Mouse (Mus musculus) midbrain, embryonic 15.5 days (tissue): ENCODE results near the gene Trp53bp1. TPM values are rescaled to one million over a fixed set of nuclear protein-coding genes. Genes with fewer than 3 reads are reported as not detected.

ENCODE experiments used
- ATAC-seq: fragments of 200-750 bp; cut with Nextera tagmentation; replicated peaks from 2 replicates; pipeline ENCODE4 v1.8.0; 2017; ENCODE audit warnings: moderate TSS enrichment
- H3K27ac ChIP-seq: fragments of 300-500 bp; sonication (generic); 2 replicates; pipeline ENCODE4 v1.5.1; 2015; ENCODE audit warnings: mild to moderate bottlenecking, inconsistent platforms
- H3K27me3 ChIP-seq: fragments of 300-500 bp; sonication (generic); replicated peaks from 2 replicates; pipeline ENCODE4 v1.6.1; 2015; ENCODE audit warnings: inconsistent platforms
- H3K36me3 ChIP-seq: fragments of 300-500 bp; sonication (generic); replicated peaks from 2 replicates; pipeline ENCODE4 v1.6.1; 2015; ENCODE audit warnings: inconsistent platforms
- H3K4me1 ChIP-seq: fragments of 300-500 bp; sonication (generic); 2 replicates; pipeline ENCODE4 v1.6.1; 2015; ENCODE audit warnings: inconsistent platforms
- H3K4me2 ChIP-seq: fragments of 300-500 bp; sonication (generic); 2 replicates; pipeline ENCODE4 v1.6.1; 2015; ENCODE audit warnings: inconsistent platforms, mild to moderate bottlenecking, moderate library complexity
- H3K4me3 ChIP-seq: fragments of 300-500 bp; sonication (generic); 2 replicates; pipeline ENCODE4 v1.5.1; 2015; ENCODE audit warnings: mild to moderate bottlenecking, inconsistent platforms
- H3K9ac ChIP-seq: fragments of 300-500 bp; sonication (generic); 2 replicates; pipeline ENCODE4 v1.6.1; 2015; ENCODE audit warnings: mild to moderate bottlenecking, inconsistent platforms
- H3K9me3 ChIP-seq: fragments of 300-500 bp; sonication (generic); 2 replicates; pipeline ENCODE4 v1.6.1; 2016; ENCODE audit warnings: inconsistent platforms
- WGBS: fragments of 180-500 bp; shearing (Covaris S2); methylation state at CpG from one replicate; pipeline ENCODE4 v1.1.7; 2015; ENCODE audit warnings: mixed read lengths; 5-methylcytosine and 5-hydroxymethylcytosine counted together
- polyA plus RNA-seq: library from polyadenylated mRNA; unstranded; fragments of >200 nt; fragmentation: Nextera tagmentation; extraction: Ambion mirVana; gene quantifications from 2 replicates; pipeline ENCODE4 v1.2.1, GENCODE M21; 2015

Trp53bp1 gene
- polyA plus RNA-seq, 1 experiment from 2014 or later, result 214 TPM

DNA sequence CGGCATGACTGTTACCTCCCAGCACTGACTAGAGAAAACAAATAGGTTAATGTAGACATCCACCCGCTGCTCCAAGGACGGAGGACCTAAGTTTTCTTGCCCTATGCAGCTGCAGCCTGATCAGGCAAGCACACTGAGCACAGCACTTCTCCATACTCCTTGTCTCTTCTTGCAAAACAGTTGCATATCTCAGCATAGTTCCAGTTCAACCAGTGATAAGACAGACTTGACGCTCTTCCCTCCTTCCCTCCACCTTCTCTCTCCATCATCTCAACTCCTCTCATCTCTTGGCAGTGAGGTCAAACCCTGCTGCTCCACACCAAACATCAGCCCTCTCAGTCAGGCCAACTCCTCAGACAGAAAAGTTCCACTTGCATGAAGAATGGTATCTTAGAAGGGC, 43.1 kb downstream of the Trp53bp1 start:
- Histone ChIP-seq H3K27me3 (no peaks in the 10 kb centered on the region), H3K9ac (no peak overlapping the region), H3K36me3 (peaks cover 47% of the 10 kb centered on the region), H3K9me3 (no peaks in the 10 kb centered on the region), H3K4me2 (no peak overlapping the region), H3K27ac (no peak overlapping the region), H3K4me3 (no peak overlapping the region), H3K4me1 (no peaks in the 10 kb centered on the region)
- ATAC-seq, result no peak
- 79% methylated on average over 4 of the region's 4 CpGs for WGBS

GRCm38 (mm10) chr2:121223010-121223409, 48.2 kb downstream of the Trp53bp1 start:
- no peak overlapping the region for H3K27ac ChIP-seq
- H3K9ac ChIP-seq, result no peak overlapping the region
- H3K9me3 ChIP-seq, result no peaks in the 10 kb centered on the region
- H3K4me2 ChIP-seq, result no peak overlapping the region
- no peak overlapping the region for H3K4me3 ChIP-seq
- H3K4me1 ChIP-seq, result no peaks in the 10 kb centered on the region
- no peak for ATAC-seq
- H3K36me3 ChIP-seq, result peaks cover 72% of the 10 kb centered on the region
- 89% methylated on average over 2 of the region's 2 CpGs for WGBS
- no peaks in the 10 kb centered on the region for H3K27me3 ChIP-seq

GRCm38 (mm10) chr2:121219994-121220393, 51.2 kb downstream of the Trp53bp1 start:
- peaks cover 61% of the 10 kb centered on the region for H3K36me3 ChIP-seq
- no peaks in the 10 kb centered on the region for H3K27me3 ChIP-seq
- H3K4me2 ChIP-seq, result no peak overlapping the region
- no peak for ATAC-seq
- H3K9me3 ChIP-seq, result no peaks in the 10 kb centered on the region
- no peak overlapping the region for H3K9ac ChIP-seq
- no peaks in the 10 kb centered on the region for H3K4me1 ChIP-seq
- no peak overlapping the region for H3K27ac ChIP-seq
- no peak overlapping the region for H3K4me3 ChIP-seq

GRCm38 (mm10) chr2:121219177-121219576, 52.0 kb downstream of the Trp53bp1 start:
- H3K4me1 ChIP-seq, result no peaks in the 10 kb centered on the region
- no peaks in the 10 kb centered on the region for H3K27me3 ChIP-seq
- H3K9me3 ChIP-seq, result no peaks in the 10 kb centered on the region
- no peak overlapping the region for H3K9ac ChIP-seq
- no peak overlapping the region for H3K4me2 ChIP-seq
- no peak for ATAC-seq
- H3K27ac ChIP-seq, result no peak overlapping the region
- no peak overlapping the region for H3K4me3 ChIP-seq
- H3K36me3 ChIP-seq, result peaks cover 65% of the 10 kb centered on the region

DNA sequence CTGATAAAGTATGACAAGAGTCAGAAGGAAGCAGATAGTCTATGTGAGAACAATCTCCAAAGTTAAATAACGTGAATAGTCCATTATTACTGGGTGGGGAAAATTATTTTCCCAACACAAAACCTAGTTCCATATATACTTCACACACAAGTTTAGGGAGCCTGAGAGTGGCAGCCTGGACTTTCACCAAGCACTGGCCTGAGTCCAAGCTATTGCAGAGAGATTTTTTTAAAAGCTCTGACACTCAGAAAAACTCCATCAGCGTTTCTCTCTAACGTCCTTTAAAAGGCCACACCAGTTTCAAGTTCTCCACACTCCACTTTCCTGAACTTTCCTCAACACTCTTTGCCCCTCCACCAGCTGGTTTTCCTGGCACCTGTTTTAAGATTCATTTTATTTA, 56.7 kb downstream of the Trp53bp1 start:
- H3K4me1 ChIP-seq, result no peaks in the 10 kb centered on the region
- ATAC-seq, result no peak
- H3K36me3 ChIP-seq, result peaks cover 62% of the 10 kb centered on the region

DNA sequence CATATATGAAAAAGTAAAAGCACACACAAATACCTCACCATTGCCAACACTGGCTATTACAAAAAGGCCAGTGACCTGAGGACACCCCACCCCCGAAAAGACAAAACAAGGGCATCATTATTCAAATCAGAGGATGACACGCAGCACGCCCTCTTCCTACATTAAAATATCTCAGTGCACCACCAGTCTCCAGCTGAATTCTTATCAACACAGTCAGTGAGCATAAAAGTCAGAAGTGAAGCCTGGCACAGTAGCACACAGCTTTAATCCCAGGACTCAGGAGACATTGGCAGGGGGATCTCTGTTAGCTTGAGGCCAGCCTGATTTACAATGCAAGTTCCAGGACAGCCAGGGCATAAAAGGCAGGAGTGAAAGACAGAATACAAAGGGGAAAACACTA, 64.7 kb downstream of the Trp53bp1 start:
- no peak for ATAC-seq
- 84% methylated on average over 3 of the region's 3 CpGs for WGBS
- no peak overlapping the region for H3K27ac ChIP-seq

More for the DNA sequence above, 56.7 kb downstream of the Trp53bp1 start:
- Histone ChIP-seq H3K4me2 (no peak overlapping the region), H3K4me3 (no peak overlapping the region), H3K27me3 (no peaks in the 10 kb centered on the region), H3K9ac (no peak overlapping the region), H3K9me3 (no peaks in the 10 kb centered on the region), H3K27ac (no peak overlapping the region)
- WGBS, result 86% methylated on average over 3 of the region's 3 CpGs

DNA sequence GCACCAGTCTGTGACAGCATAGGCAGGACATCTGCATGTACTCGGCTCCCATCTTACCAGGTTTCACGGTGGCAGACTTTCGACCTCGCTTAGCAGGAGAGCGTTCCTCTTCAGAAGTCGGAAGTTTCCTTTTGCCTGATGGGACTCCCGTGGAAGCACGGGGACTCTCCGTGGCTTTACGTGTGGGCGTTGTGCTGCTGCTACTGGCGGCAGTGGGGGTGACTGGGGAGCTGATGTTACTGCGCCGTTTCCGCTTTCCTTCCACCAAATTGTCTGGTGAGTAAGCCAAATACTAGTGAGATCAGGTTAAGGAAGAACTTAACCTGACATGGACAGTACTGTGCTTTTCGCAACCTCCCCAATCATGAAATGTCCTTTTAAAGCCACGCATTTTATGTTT, 66.9 kb downstream of the Trp53bp1 start:
- Histone ChIP-seq H3K4me1 (no peaks in the 10 kb centered on the region), H3K36me3 (peaks cover 86% of the 10 kb centered on the region), H3K27me3 (no peaks in the 10 kb centered on the region), H3K9ac (no peak overlapping the region), H3K9me3 (no peaks in the 10 kb centered on the region), H3K4me2 (no peak overlapping the region), H3K27ac (no peak overlapping the region), H3K4me3 (no peak overlapping the region)
- no peak for ATAC-seq
- WGBS, result 95% methylated on average over 17 of the region's 17 CpGs

More for the DNA sequence above, 64.7 kb downstream of the Trp53bp1 start:
- H3K9me3 ChIP-seq, result no peaks in the 10 kb centered on the region
- no peaks in the 10 kb centered on the region for H3K27me3 ChIP-seq
- H3K4me2 ChIP-seq, result no peak overlapping the region
- H3K9ac ChIP-seq, result no peak overlapping the region
- H3K4me3 ChIP-seq, result no peak overlapping the region
- H3K4me1 ChIP-seq, result no peaks in the 10 kb centered on the region
- peaks cover 86% of the 10 kb centered on the region for H3K36me3 ChIP-seq

GRCm38 (mm10) chr2:121195466-121195865, 75.7 kb downstream of the Trp53bp1 start:
- no peak overlapping the region for H3K4me2 ChIP-seq
- H3K4me3 ChIP-seq, result no peak overlapping the region
- no peak overlapping the region for H3K9ac ChIP-seq
- H3K27me3 ChIP-seq, result no peaks in the 10 kb centered on the region
- H3K36me3 ChIP-seq, result peaks cover 84% of the 10 kb centered on the region
- H3K4me1 ChIP-seq, result no peaks in the 10 kb centered on the region
- no peak for ATAC-seq
- H3K27ac ChIP-seq, result no peak overlapping the region
- 87% methylated on average over 9 of the region's 9 CpGs for WGBS
- no peaks in the 10 kb centered on the region for H3K9me3 ChIP-seq

- WGBS, result 81% methylated on average over 1 of the region's 1 CpGs
- Histone ChIP-seq H3K4me1 (no peaks in the 10 kb centered on the region), H3K36me3 (peaks cover 78% of the 10 kb centered on the region), H3K9me3 (no peaks in the 10 kb centered on the region), H3K27ac (no peak overlapping the region), H3K4me2 (no peak overlapping the region), H3K27me3 (no peaks in the 10 kb centered on the region), H3K9ac (no peak overlapping the region), H3K4me3 (no peak overlapping the region)
- no peak for ATAC-seq
These were observed 82.7 kb downstream of the Trp53bp1 start for GRCm38 (mm10) chr2:121188530-121188929.

DNA sequence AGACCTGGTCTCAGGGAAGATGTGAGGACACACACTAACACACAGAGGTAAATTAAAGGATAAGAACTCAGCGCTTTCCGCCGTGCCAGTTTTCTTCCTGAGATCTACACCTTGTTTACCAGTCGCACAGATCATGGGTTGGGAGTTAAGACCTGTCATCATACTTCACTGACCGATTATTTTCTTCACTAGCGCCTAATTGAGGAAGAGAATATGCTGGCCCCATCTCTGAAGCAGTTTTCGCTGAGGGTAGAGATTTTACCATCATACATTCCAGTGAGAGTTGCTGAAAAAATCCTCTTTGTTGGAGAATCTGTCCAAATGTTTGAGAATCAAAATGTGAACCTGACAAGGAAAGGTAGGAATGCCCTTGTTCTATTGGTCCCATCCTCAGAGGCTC, 87.1 kb downstream of the Trp53bp1 start:
- Histone ChIP-seq H3K4me1 (no peaks in the 10 kb centered on the region), H3K27me3 (no peaks in the 10 kb centered on the region), H3K4me3 (no peak overlapping the region), H3K27ac (no peak overlapping the region), H3K9me3 (no peaks in the 10 kb centered on the region), H3K9ac (no peak overlapping the region), H3K36me3 (peaks cover 61% of the 10 kb centered on the region), H3K4me2 (no peak overlapping the region)
- ATAC-seq, result no peak
- 96% methylated on average over 7 of the region's 7 CpGs for WGBS

DNA sequence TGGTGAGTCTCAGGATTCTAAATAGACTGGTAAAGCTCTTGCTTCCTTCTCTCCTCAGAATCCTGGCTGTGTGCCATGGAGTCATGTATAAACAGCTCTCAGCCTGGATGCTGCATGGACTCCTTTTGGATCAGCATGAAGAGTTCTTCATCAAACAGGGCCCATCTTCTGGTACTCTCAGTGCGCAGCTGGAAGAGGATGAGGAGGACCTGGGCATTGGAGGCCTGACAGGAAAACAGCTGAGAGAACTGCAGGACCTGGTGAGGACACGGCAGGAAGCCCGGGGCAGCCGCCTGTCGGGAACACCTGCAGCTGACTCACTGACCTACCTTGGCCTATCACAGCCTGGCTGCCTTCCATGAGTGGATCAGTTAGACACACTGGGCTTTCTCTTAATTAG, 87.8 kb downstream of the Trp53bp1 start:
- H3K27ac ChIP-seq, result no peak overlapping the region
- no peak overlapping the region for H3K4me3 ChIP-seq
- no peaks in the 10 kb centered on the region for H3K27me3 ChIP-seq
- H3K4me1 ChIP-seq, result no peaks in the 10 kb centered on the region
- no peaks in the 10 kb centered on the region for H3K9me3 ChIP-seq
- no peak overlapping the region for H3K4me2 ChIP-seq
- no peak overlapping the region for H3K9ac ChIP-seq
- H3K36me3 ChIP-seq, result peaks cover 62% of the 10 kb centered on the region
- 90% methylated on average over 5 of the region's 5 CpGs for WGBS
- no peak for ATAC-seq

- H3K27me3 ChIP-seq, result no peaks in the 10 kb centered on the region
- no peak for ATAC-seq
- no peak overlapping the region for H3K4me3 ChIP-seq
- H3K9ac ChIP-seq, result no peak overlapping the region
- H3K4me1 ChIP-seq, result no peaks in the 10 kb centered on the region
- 91% methylated on average over 3 of the region's 3 CpGs for WGBS
- H3K9me3 ChIP-seq, result no peaks in the 10 kb centered on the region
- H3K4me2 ChIP-seq, result no peak overlapping the region
- peaks cover 65% of the 10 kb centered on the region for H3K36me3 ChIP-seq
- H3K27ac ChIP-seq, result no peak overlapping the region
These were observed 92.3 kb downstream of the Trp53bp1 start for GRCm38 (mm10) chr2:121178828-121179479.

GRCm38 (mm10) chr2:121170980-121171742, 100.0 kb downstream of the Trp53bp1 start, which contains the start of gene Zscan29:
Gene Zscan29, minus strand, starts transcription at chr2:121171125.
- WGBS, result under 1% methylated on average over 66 of the region's 66 CpGs

More at GRCm38 (mm10) chr2:121170980-121171742, 100.0 kb downstream of the Trp53bp1 start, which contains the start of gene Zscan29:
- Histone ChIP-seq H3K4me3 (peak within 1 kb of the TSS; percentile 97), H3K9ac (peak within 1 kb of the TSS; percentile 77), H3K36me3 (peaks cover 18% of the 10 kb centered on the region; the same call in 1 of the 2 replicates), H3K27me3 (no peaks in the 10 kb centered on the region), H3K9me3 (no peaks in the 10 kb centered on the region), H3K4me2 (peak within 1 kb of the TSS; percentile 79), H3K4me1 (peaks cover 32% of the 10 kb centered on the region), H3K27ac (peak within 1 kb of the TSS; percentile 88)
- ATAC-seq, result peak; percentile 98
